Mouse (Mus musculus) hindbrain, embryonic 15.5 days (tissue): ENCODE data around the gene AC170998.1. TPM values are rescaled to one million over a fixed set of nuclear protein-coding genes. Genes with fewer than 3 reads are reported as not detected.

ENCODE experiments used
- ATAC-seq: fragments of 200-750 bp; cut with Nextera tagmentation; 2 replicates; pipeline ENCODE4 v1.8.0; 2017; ENCODE audit warnings: low read depth, moderate number of reproducible peaks, moderate TSS enrichment; ENCODE audit not compliant: low FRiP score
- H3K27ac ChIP-seq: fragments of 300-500 bp; sonication (generic); replicated peaks from 2 replicates; pipeline ENCODE4 v1.5.1; 2015; ENCODE audit warnings: mild to moderate bottlenecking, inconsistent platforms
- H3K27me3 ChIP-seq: fragments of 300-500 bp; sonication (generic); 2 replicates; pipeline ENCODE4 v1.6.1; 2015; ENCODE audit warnings: control low read depth, inconsistent platforms
- H3K36me3 ChIP-seq: fragments of 300-500 bp; sonication (generic); 2 replicates; pipeline ENCODE4 v1.6.1; 2015; ENCODE audit warnings: control low read depth, inconsistent platforms
- H3K4me1 ChIP-seq: fragments of 300-500 bp; sonication (generic); replicated peaks from 2 replicates; pipeline ENCODE4 v1.6.1; 2015; ENCODE audit warnings: control low read depth, inconsistent platforms
- H3K4me2 ChIP-seq: fragments of 300-500 bp; sonication (generic); 2 replicates; pipeline ENCODE4 v1.6.1; 2015; ENCODE audit warnings: moderate library complexity, mild to moderate bottlenecking, inconsistent platforms
- H3K4me3 ChIP-seq: fragments of 300-500 bp; sonication (generic); 2 replicates; pipeline ENCODE4 v1.5.1; 2015; ENCODE audit warnings: mild to moderate bottlenecking, inconsistent platforms
- H3K9ac ChIP-seq: fragments of 300-500 bp; sonication (generic); 2 replicates; pipeline ENCODE4 v1.6.1; 2015; ENCODE audit warnings: inconsistent platforms
- H3K9me3 ChIP-seq: fragments of 300-500 bp; sonication (generic); 2 replicates; pipeline ENCODE4 v1.6.1; 2016; ENCODE audit warnings: control low read depth, inconsistent platforms
- WGBS: fragments of 180-500 bp; shearing (Covaris S2); methylation state at CpG from one replicate; pipeline ENCODE4 v1.1.7; 2015; 5-methylcytosine and 5-hydroxymethylcytosine counted together
- polyA plus RNA-seq: library from polyadenylated mRNA; unstranded; fragments of >200 nt; fragmentation: Nextera tagmentation; extraction: Ambion mirVana; gene quantifications from 2 replicates; pipeline ENCODE4 v1.2.1, GENCODE M21; 2015

AC170998.1 gene
- polyA plus RNA-seq, 1 experiment from 2014 or later: 3.2 TPM

DNA sequence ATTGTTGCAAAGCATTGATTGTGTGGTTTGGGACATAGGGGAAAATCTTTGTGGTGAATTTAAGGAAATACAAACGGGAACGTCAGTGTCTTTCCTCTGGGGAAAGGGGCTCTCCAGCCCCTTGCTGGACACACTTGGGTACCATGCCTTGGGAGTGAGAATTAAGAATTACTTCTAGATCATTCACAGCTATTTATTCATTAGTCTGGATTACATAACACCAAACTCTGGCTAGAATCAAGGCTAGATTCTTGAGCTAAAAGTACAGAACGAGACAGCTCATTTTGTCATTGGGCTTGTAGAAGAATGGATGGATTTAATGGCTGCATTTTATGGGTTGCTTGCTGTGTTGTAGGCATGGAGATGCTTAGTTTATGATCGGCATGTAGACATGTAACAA, 31.1 kb upstream of the AC170998.1 start:
- no peaks in the 10 kb centered on the region for H3K36me3 ChIP-seq
- H3K9ac ChIP-seq: no peak overlapping the region
- H3K4me1 ChIP-seq: peaks cover 53% of the 10 kb centered on the region
- H3K27ac ChIP-seq: no peak overlapping the region
- H3K4me3 ChIP-seq: no peak overlapping the region
- no peaks in the 10 kb centered on the region for H3K27me3 ChIP-seq
- no peak for ATAC-seq
- 81% methylated on average over 4 of the region's 4 CpGs for WGBS
- H3K9me3 ChIP-seq: no peaks in the 10 kb centered on the region
- H3K4me2 ChIP-seq: no peak overlapping the region

DNA sequence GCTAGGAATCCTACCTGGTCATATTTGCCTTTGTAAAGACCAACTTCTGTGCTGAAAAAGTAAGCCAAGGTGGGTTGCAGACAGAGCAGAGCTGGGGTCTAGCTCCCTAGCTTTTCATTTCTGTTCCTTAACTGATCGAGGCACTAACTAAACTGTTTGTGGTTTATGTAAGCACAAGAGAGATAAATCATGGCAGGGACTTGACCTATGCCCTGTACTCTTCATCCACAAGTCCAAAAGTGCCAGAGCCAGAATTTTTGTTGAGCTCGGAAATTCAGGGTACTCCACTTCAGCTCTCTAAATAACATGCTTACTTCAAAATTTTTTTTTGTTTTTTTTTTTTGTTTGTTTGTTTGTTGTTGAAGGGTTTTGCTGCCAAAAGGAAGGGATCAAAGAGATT, 29.2 kb upstream of the AC170998.1 start:
- no peak overlapping the region for H3K4me3 ChIP-seq
- H3K4me1 ChIP-seq: peaks cover 45% of the 10 kb centered on the region
- H3K9ac ChIP-seq: no peak overlapping the region
- no peaks in the 10 kb centered on the region for H3K27me3 ChIP-seq
- H3K4me2 ChIP-seq: no peak overlapping the region
- no peaks in the 10 kb centered on the region for H3K36me3 ChIP-seq
- no peak overlapping the region for H3K27ac ChIP-seq
- H3K9me3 ChIP-seq: no peaks in the 10 kb centered on the region
- no peak for ATAC-seq
- 61% methylated on average over 2 of the region's 2 CpGs for WGBS

DNA sequence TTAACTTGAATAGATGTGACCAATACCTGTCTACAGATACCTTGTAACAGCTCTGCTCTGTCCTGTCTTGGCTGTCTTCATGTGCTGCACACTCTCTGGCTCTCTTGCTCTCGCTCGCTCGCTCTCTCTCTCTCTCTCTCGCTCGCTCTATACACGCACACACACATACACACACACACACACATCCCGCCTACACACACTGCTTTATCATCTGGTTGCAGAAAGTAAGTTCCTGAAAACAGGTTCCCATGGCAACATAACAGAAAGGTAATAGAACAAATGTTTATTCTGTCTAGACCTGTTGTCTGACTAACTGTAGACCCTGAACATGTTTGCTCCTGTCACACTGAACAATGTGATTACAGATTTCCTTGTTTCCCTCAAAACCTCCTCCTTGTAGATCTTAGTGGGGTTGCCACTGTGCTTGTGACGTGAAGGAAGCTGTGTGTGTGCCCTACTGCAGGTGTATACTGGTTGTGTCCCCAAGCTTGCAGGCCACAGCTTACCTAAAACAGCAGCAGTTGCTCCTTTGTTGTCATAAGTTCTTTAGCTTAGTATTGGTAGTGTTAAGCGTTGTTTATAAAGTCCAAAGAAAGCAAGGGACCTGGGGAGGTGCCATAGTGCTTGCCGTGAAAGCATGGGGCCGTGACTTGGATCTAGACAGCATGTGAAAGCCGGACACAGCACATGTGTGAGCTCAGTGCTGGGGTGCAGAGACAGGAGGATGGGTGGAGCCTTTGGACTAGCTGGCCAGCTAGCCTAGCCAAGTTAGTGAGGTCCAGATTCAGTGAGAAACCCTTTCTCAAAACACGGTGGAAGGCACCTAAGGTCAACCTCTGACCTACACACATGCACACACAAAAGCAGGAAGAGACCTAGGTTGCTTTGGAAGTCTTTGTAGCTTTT, 28.3 kb upstream of the AC170998.1 start:
- H3K27me3 ChIP-seq: no peaks in the 10 kb centered on the region
- ATAC-seq: no peak
- no peaks in the 10 kb centered on the region for H3K36me3 ChIP-seq
- H3K4me3 ChIP-seq: no peak overlapping the region
- H3K9ac ChIP-seq: no peak overlapping the region
- no peaks in the 10 kb centered on the region for H3K9me3 ChIP-seq
- H3K4me2 ChIP-seq: no peak overlapping the region
- H3K4me1 ChIP-seq: peaks cover 45% of the 10 kb centered on the region
- H3K27ac ChIP-seq: no peak overlapping the region
- WGBS: 67% methylated on average over 13 of the region's 13 CpGs

DNA sequence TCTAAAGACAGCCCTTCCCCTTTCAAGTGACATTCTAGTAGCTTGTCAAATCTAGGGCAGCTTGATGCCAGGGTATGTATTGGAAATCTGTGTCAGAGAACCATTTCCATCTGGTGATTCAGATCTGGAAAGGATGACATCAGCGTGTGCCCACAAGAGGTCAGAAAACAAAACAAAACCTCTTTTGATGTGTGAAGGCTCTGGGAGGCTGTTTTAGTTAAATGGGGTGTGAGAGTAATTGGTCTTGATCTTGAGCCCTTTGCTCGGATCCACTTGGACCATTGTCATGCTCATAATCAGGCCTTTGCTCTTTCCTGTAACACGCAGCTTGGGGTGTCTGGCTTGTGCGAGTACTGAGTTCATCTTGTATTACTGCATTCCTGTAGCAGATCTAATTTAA, 27.6 kb upstream of the AC170998.1 start:
- no peak for ATAC-seq
- H3K9me3 ChIP-seq: no peaks in the 10 kb centered on the region
- H3K4me1 ChIP-seq: peaks cover 38% of the 10 kb centered on the region
- no peaks in the 10 kb centered on the region for H3K27me3 ChIP-seq
- no peak overlapping the region for H3K4me2 ChIP-seq
- 29% methylated on average over 4 of the region's 4 CpGs for WGBS
- no peak overlapping the region for H3K27ac ChIP-seq
- no peak overlapping the region for H3K4me3 ChIP-seq
- no peaks in the 10 kb centered on the region for H3K36me3 ChIP-seq
- H3K9ac ChIP-seq: no peak overlapping the region

DNA sequence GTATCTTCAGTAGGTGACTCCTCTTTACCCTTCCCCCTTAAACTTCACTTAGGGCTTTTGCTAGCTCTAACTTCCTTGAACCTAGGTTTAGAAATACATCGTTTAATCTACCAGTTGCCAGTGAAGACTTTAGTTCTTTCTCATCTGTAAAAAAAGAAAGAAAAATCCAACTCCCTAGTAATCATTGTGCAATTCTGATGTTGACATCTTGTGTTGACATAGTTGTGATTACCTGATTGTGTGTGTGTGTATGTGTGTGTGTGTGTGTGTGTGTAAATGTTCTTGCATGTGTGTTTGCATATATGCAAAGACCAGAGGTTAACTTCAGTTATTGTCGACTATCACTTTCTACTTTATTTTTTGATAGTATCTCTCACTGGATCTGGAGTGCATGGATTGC, 27.2 kb upstream of the AC170998.1 start:
- no peak overlapping the region for H3K4me2 ChIP-seq
- H3K9me3 ChIP-seq: no peaks in the 10 kb centered on the region
- H3K4me3 ChIP-seq: no peak overlapping the region
- ATAC-seq: no peak
- no peaks in the 10 kb centered on the region for H3K36me3 ChIP-seq
- H3K27ac ChIP-seq: no peak overlapping the region
- peaks cover 34% of the 10 kb centered on the region for H3K4me1 ChIP-seq
- WGBS: 82% methylated on average over 2 of the region's 2 CpGs
- no peaks in the 10 kb centered on the region for H3K27me3 ChIP-seq
- no peak overlapping the region for H3K9ac ChIP-seq

DNA sequence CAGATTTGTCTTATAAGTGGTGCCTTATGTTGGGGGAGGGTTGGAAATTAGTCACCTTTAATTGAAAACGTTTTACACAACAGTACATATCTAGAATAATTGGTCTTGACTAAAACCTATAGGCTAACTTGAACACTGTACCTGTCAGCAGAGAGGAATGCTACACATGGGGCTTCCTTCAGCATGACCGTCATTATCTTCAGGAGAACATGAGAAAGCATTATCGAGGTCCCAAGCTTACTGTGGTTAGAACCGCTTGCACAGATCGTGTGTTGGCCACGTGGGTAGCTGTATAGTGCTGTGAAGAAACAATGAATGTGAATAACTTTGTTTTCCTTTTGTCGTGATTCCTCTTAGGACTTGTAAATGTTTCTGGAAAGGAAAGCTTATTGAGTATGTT, 26.1 kb upstream of the AC170998.1 start:
- no peaks in the 10 kb centered on the region for H3K9me3 ChIP-seq
- peaks cover 27% of the 10 kb centered on the region for H3K4me1 ChIP-seq
- H3K36me3 ChIP-seq: no peaks in the 10 kb centered on the region
- no peak overlapping the region for H3K4me3 ChIP-seq
- no peak overlapping the region for H3K9ac ChIP-seq
- ATAC-seq: no peak
- H3K27ac ChIP-seq: no peak overlapping the region
- H3K4me2 ChIP-seq: no peak overlapping the region
- WGBS: 82% methylated on average over 7 of the region's 7 CpGs
- no peaks in the 10 kb centered on the region for H3K27me3 ChIP-seq

DNA sequence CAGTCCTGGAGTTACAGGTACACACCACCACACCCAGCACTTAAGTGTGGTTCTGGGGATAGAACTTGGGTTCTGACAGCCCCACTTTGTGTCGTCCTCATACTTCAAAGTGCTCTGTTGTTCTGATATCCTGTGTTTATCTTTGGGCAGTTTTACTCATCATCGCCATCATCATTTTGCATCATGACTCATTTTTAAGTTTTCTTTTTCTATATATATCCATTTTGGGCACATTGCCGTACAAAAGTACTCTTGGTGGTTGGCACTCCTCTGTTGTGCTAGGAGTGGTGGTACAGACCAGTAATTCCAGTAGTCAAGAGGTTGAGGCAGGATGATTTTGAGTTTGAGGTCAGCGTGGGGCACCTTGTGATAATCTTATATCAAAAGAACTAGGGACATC, 24.7 kb upstream of the AC170998.1 start:
- Histone ChIP-seq H3K27me3 (no peaks in the 10 kb centered on the region), H3K4me2 (no peak overlapping the region), H3K27ac (no peak overlapping the region), H3K9ac (no peak overlapping the region), H3K9me3 (no peaks in the 10 kb centered on the region), H3K4me1 (peaks cover 24% of the 10 kb centered on the region), H3K36me3 (no peaks in the 10 kb centered on the region), H3K4me3 (no peak overlapping the region)
- no peak for ATAC-seq
- WGBS: 94% methylated on average over 4 of the region's 4 CpGs

DNA sequence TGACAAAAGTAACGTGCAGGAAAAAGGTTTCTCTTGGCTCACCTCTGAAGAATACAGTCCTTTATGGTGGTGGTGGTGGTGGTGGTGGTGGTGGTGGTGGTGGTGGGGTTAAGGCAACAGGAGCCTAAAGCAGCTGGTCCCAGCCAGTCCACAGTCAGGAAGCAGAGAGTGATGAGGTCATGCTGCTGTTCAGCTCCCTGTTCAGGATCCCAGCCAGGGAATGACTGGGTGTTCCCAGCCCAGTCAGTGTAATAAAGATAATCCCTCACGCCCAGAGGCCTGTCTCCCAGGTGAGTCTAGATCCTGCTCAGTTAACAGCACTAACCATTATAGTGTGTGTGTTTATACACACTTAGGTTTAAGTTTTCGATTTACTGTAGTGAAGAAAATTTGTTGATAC, 24.1 kb upstream of the AC170998.1 start:
- peaks cover 22% of the 10 kb centered on the region for H3K4me1 ChIP-seq
- no peak for ATAC-seq
- no peak overlapping the region for H3K4me3 ChIP-seq
- H3K9me3 ChIP-seq: no peaks in the 10 kb centered on the region
- H3K9ac ChIP-seq: no peak overlapping the region
- no peak overlapping the region for H3K4me2 ChIP-seq
- H3K27ac ChIP-seq: no peak overlapping the region
- H3K36me3 ChIP-seq: no peaks in the 10 kb centered on the region
- no peaks in the 10 kb centered on the region for H3K27me3 ChIP-seq
- WGBS: 93% methylated on average over 3 of the region's 3 CpGs

DNA sequence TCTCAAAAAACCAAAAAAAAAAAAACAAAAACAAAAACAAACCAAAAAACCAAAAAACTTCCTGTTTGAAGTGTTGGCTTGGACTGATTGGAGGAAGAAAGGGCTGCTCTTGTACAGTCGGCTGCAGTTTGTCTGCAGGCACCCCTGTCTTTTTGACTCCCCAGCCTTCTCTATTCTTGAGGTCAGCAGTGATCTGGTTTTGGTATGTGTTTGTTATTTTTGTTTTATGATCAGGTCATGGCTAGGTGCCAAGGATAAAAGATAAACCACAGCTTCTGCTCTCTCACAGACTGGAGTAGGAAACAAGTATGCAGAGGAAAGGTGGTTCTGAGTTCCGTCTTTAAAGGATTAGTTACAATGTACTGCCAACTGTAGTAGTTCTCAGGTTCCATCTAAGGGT, 23.2 kb upstream of the AC170998.1 start:
- WGBS: 82% methylated on average over 2 of the region's 2 CpGs
- no peak overlapping the region for H3K4me2 ChIP-seq
- H3K4me1 ChIP-seq: peaks cover 15% of the 10 kb centered on the region
- no peaks in the 10 kb centered on the region for H3K36me3 ChIP-seq
- no peak overlapping the region for H3K4me3 ChIP-seq
- no peak for ATAC-seq
- H3K27ac ChIP-seq: no peak overlapping the region
- no peaks in the 10 kb centered on the region for H3K9me3 ChIP-seq
- H3K27me3 ChIP-seq: no peaks in the 10 kb centered on the region
- no peak overlapping the region for H3K9ac ChIP-seq

DNA sequence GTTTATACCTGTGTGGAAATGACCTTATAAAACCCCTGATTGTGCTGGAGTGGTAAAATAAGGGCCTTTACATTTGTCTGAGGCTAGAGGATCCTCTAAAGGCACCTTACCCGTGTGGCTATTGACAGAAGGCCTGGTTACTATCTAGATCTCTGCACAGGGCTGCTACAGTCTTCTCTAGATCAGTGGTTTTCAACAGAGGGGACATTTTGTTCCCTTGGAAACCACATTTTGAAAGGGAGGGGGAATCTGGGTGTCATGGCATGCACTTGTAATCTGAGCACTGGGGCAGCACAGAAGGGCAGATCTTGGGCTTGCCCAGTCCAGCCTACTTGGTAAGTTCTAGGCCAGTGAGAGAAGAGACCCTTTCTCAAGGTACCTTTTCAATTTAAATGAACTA, 19.2 kb upstream of the AC170998.1 start:
- Histone ChIP-seq H3K27me3 (no peaks in the 10 kb centered on the region), H3K4me2 (no peak overlapping the region), H3K27ac (no peak overlapping the region), H3K4me3 (no peak overlapping the region), H3K9me3 (no peaks in the 10 kb centered on the region), H3K4me1 (peaks cover 13% of the 10 kb centered on the region; the same call in 1 of the 2 replicates), H3K9ac (no peak overlapping the region), H3K36me3 (no peaks in the 10 kb centered on the region)
- ATAC-seq: no peak
- WGBS: 66% methylated on average over 1 of the region's 1 CpGs

DNA sequence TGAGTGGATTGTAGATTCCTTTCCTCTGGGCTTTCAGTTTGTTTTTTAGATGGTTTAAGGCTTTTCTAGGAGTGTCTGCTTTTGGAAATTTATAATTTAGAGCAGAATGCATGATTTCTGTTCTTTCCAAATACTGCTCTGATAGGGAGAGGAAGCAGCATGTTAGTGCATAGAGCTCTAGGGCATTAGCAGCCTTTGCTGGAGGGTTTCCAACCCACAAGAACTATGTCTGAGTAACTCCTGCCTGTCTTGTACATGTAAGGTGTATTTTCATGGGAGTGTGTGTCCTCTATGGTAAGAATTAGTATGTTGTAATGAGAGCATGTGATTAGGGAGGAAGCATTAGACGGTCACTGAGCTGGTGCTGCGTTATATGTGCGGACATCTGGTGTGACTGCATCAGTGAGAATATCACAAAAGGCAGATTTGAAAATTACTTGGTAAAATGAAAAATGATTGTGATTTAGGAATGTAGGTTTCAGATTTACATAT, 18.7 kb upstream of the AC170998.1 start:
- Histone ChIP-seq H3K9ac (no peak overlapping the region), H3K27me3 (no peaks in the 10 kb centered on the region), H3K27ac (no peak overlapping the region), H3K4me3 (no peak overlapping the region), H3K9me3 (no peaks in the 10 kb centered on the region), H3K36me3 (no peaks in the 10 kb centered on the region), H3K4me2 (no peak overlapping the region), H3K4me1 (peaks cover 13% of the 10 kb centered on the region; the same call in 1 of the 2 replicates)
- no peak for ATAC-seq
- WGBS: 87% methylated on average over 3 of the region's 3 CpGs

DNA sequence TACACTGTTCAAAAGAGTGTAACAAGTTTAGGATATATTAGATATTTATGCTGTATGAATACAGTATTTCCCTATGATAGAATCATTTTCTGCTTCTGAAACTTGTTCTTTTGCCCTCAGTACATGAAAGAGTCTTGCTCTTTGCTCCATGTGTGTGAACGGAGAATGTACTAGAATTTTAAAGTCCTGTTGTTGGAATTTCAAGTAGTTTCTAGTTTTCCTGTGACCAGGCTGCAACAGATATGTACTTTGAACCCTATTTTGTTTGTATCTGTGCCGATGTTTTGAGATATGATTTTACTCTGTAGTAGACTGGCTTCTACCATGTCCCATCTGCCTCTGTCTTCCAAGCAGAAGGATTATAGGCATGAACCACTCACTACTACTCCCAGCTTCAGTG, 18.1 kb upstream of the AC170998.1 start:
- H3K27me3 ChIP-seq: no peaks in the 10 kb centered on the region
- no peak overlapping the region for H3K4me2 ChIP-seq
- ATAC-seq: no peak
- WGBS: 93% methylated on average over 2 of the region's 2 CpGs
- H3K9me3 ChIP-seq: no peaks in the 10 kb centered on the region
- no peak overlapping the region for H3K4me3 ChIP-seq
- no peak overlapping the region for H3K9ac ChIP-seq
- H3K36me3 ChIP-seq: no peaks in the 10 kb centered on the region
- H3K4me1 ChIP-seq: peaks cover 13% of the 10 kb centered on the region; the same call in 1 of the 2 replicates
- H3K27ac ChIP-seq: no peak overlapping the region
